Mouse (Mus musculus) embryonic facial prominence, embryonic 11.5 days (tissue): Measurements from ENCODE around the gene Tmem151b. TPM values are rescaled to one million over a fixed set of nuclear protein-coding genes. Genes with fewer than 3 reads are reported as not detected.

Experiments used
- ATAC-seq: fragments of 200-750 bp; cut with Nextera tagmentation; replicated peaks from 2 replicates; pipeline ENCODE4 v1.8.0; 2017; ENCODE audit warnings: low read depth; ENCODE audit not compliant: insufficient number of reproducible peaks, low FRiP score, low TSS enrichment
- DNase-seq: peaks from one replicate; pipeline ENCODE4 v3.0.0-alpha.2; 2015; ENCODE audit warnings: low spot score
- H3K27ac ChIP-seq: fragments of 300-500 bp; sonication (generic); replicated peaks from 2 replicates; pipeline ENCODE4 v1.5.1; 2014; ENCODE audit warnings: mild to moderate bottlenecking, low read depth, low read length, control low read depth
- H3K27me3 ChIP-seq: fragments of 300-500 bp; sonication (generic); 2 replicates; pipeline ENCODE4 v1.6.1; 2014; ENCODE audit warnings: mild to moderate bottlenecking, low read length, moderate library complexity, mixed read lengths; ENCODE audit not compliant: control insufficient read depth, insufficient read depth
- H3K36me3 ChIP-seq: fragments of 300-500 bp; sonication (generic); replicated peaks from 2 replicates; pipeline ENCODE4 v1.6.1; 2014; ENCODE audit warnings: low read depth, mild to moderate bottlenecking, low read length, moderate library complexity, mixed read lengths; ENCODE audit not compliant: control insufficient read depth, insufficient read depth
- H3K4me1 ChIP-seq: fragments of 300-500 bp; sonication (generic); 2 replicates; pipeline ENCODE4 v1.6.1; 2014; ENCODE audit warnings: low read length, mixed read lengths; ENCODE audit not compliant: control insufficient read depth, insufficient read depth
- H3K4me2 ChIP-seq: fragments of 300-500 bp; sonication (generic); 2 replicates; pipeline ENCODE4 v1.6.1; 2014; ENCODE audit warnings: low read depth, mild to moderate bottlenecking, control low read depth, low read length, moderate library complexity
- H3K4me3 ChIP-seq: fragments of 300-500 bp; sonication (generic); 2 replicates; pipeline ENCODE4 v1.5.1; 2014; ENCODE audit warnings: low read depth, low read length, control low read depth
- H3K9ac ChIP-seq: fragments of 300-500 bp; sonication (generic); replicated peaks from 2 replicates; pipeline ENCODE4 v1.6.1; 2014; ENCODE audit warnings: mild to moderate bottlenecking, control low read depth, low read length
- H3K9me3 ChIP-seq: fragments of 300-500 bp; sonication (generic); replicated peaks from 2 replicates; pipeline ENCODE4 v1.6.1; 2016; ENCODE audit warnings: mild to moderate bottlenecking, low read length, inconsistent platforms, mixed read lengths; ENCODE audit not compliant: control insufficient read depth
- WGBS: fragments of 180-500 bp; shearing (Covaris S2); extraction: QIAGEN DNeasy Blood & Tissue Kit; methylation state at CpG from one replicate; pipeline ENCODE4 v1.1.7; 2014; 5-methylcytosine and 5-hydroxymethylcytosine counted together
- polyA plus RNA-seq: library from polyadenylated mRNA; unstranded; fragments of >200 nt; fragmentation: Nextera tagmentation; extraction: Ambion mirVana; gene quantifications from 2 replicates; pipeline ENCODE4 v1.2.1, GENCODE M21; 2014

Tmem151b gene
- polyA plus RNA-seq, 1 experiment from 2014 or later = 5.4 TPM

GRCm38 (mm10) chr17:45550253-45550652 lies 776 bp upstream of the Tmem151b start:
- WGBS = 31% methylated on average over 5 of the region's 5 CpGs
- Histone ChIP-seq H3K36me3 (no peaks in the 10 kb centered on the region; the same call in 1 of the 2 replicates), H3K4me1 (peaks cover 4% of the 10 kb centered on the region), H3K27ac (no peak overlapping the region), H3K4me2 (peak overlapping the region; percentile 88), H3K27me3 (peaks cover 25% of the 10 kb centered on the region), H3K9me3 (no peaks in the 10 kb centered on the region), H3K4me3 (peak overlapping the region; percentile 93; the same call in 1 of the 2 replicates), H3K9ac (peak overlapping the region; percentile 93)
- ATAC-seq (no peak), DNase-seq (no peak)

- H3K9me3 ChIP-seq = no peaks in the 10 kb centered on the region
- peak overlapping the region; percentile 93 for H3K4me3 ChIP-seq
- H3K4me2 ChIP-seq = peak overlapping the region; percentile 88
- H3K9ac ChIP-seq = peak overlapping the region; percentile 93
- DNase-seq (peak; percentile 74), ATAC-seq (peak; percentile 37)
- H3K4me1 ChIP-seq = peaks cover 8% of the 10 kb centered on the region
- H3K27me3 ChIP-seq = peaks cover 40% of the 10 kb centered on the region
- no peaks in the 10 kb centered on the region; the same call in none of the 2 replicates for H3K36me3 ChIP-seq
- WGBS = 3% methylated on average over 44 of the region's 68 CpGs
- H3K27ac ChIP-seq = peak overlapping the region; percentile 86
These were observed 650 bp downstream of the Tmem151b start for GRCm38 (mm10) chr17:45548541-45549512.

GRCm38 (mm10) chr17:45547461-45548190 lies 1.9 kb downstream of the Tmem151b start:
- H3K4me2 ChIP-seq = no peak overlapping the region
- DNase-seq (no peak), ATAC-seq (no peak)
- H3K9me3 ChIP-seq = no peaks in the 10 kb centered on the region
- no peak overlapping the region for H3K27ac ChIP-seq
- H3K27me3 ChIP-seq = peaks cover 49% of the 10 kb centered on the region
- no peak overlapping the region for H3K4me3 ChIP-seq
- no peak overlapping the region for H3K9ac ChIP-seq
- H3K4me1 ChIP-seq = peaks cover 8% of the 10 kb centered on the region
- H3K36me3 ChIP-seq = no peaks in the 10 kb centered on the region; the same call in none of the 2 replicates
- WGBS = 82% methylated on average over 5 of the region's 5 CpGs

- Histone ChIP-seq H3K9ac (no peak overlapping the region), H3K4me2 (no peak overlapping the region), H3K27me3 (peaks cover 49% of the 10 kb centered on the region), H3K4me1 (peaks cover 8% of the 10 kb centered on the region), H3K9me3 (no peaks in the 10 kb centered on the region), H3K27ac (no peak overlapping the region), H3K36me3 (no peaks in the 10 kb centered on the region; the same call in none of the 2 replicates), H3K4me3 (no peak overlapping the region)
- ATAC-seq = no peak
- DNase-seq = no peak
- 72% methylated on average over 16 of the region's 16 CpGs for WGBS
These were observed 2.5 kb downstream of the Tmem151b start for GRCm38 (mm10) chr17:45546941-45547340.

GRCm38 (mm10) chr17:45545278-45545961 lies 4.1 kb downstream of the Tmem151b start:
- Histone ChIP-seq H3K27ac (no peak overlapping the region), H3K9ac (no peak overlapping the region), H3K4me1 (peaks cover 8% of the 10 kb centered on the region), H3K36me3 (no peaks in the 10 kb centered on the region; the same call in none of the 2 replicates), H3K9me3 (no peaks in the 10 kb centered on the region), H3K4me3 (peak overlapping the region; percentile 2; the same call in 1 of the 2 replicates), H3K4me2 (peak overlapping the region; percentile 27), H3K27me3 (peaks cover 49% of the 10 kb centered on the region)
- peak; percentile 35 for DNase-seq
- WGBS = 4% methylated on average over 74 of the region's 74 CpGs
- ATAC-seq = no peak

- peaks cover 8% of the 10 kb centered on the region for H3K4me1 ChIP-seq
- H3K9me3 ChIP-seq = no peaks in the 10 kb centered on the region
- H3K4me3 ChIP-seq = peak overlapping the region; percentile 2; the same call in 1 of the 2 replicates
- H3K27ac ChIP-seq = no peak overlapping the region
- H3K27me3 ChIP-seq = peaks cover 49% of the 10 kb centered on the region
- 3% methylated on average over 44 of the region's 46 CpGs for WGBS
- no peak overlapping the region for H3K9ac ChIP-seq
- H3K36me3 ChIP-seq = no peaks in the 10 kb centered on the region; the same call in none of the 2 replicates
- peak overlapping the region; percentile 27 for H3K4me2 ChIP-seq
- ATAC-seq = no peak
- DNase-seq = no peak
These were observed 4.6 kb downstream of the Tmem151b start for GRCm38 (mm10) chr17:45544873-45545277.

GRCm38 (mm10) chr17:45544001-45544872 lies 5.2 kb downstream of the Tmem151b start:
- no peaks in the 10 kb centered on the region for H3K9me3 ChIP-seq
- no peak overlapping the region for H3K9ac ChIP-seq
- DNase-seq (peak; percentile 42), ATAC-seq (no peak)
- no peak overlapping the region for H3K4me2 ChIP-seq
- no peak overlapping the region for H3K27ac ChIP-seq
- H3K36me3 ChIP-seq = no peaks in the 10 kb centered on the region; the same call in none of the 2 replicates
- no peak overlapping the region for H3K4me3 ChIP-seq
- 7% methylated on average over 24 of the region's 24 CpGs for WGBS
- H3K4me1 ChIP-seq = peaks cover 8% of the 10 kb centered on the region
- peaks cover 49% of the 10 kb centered on the region for H3K27me3 ChIP-seq
